Mouse (Mus musculus) cerebellum, adult 9-11 months (tissue): ENCODE data around the gene Ermp1.

ENCODE experiments used
- DNase-seq: peaks from one replicate; pipeline ENCODE4 v3.0.0; 2022

Gene Ermp1

GRCm38 (mm10) chr19:29647651-29648549 lies at the start of gene Ermp1:
Gene Ermp1, minus strand, starts transcription at chr19:29648415.
- DNase-seq, result peak; percentile 97

GRCm38 (mm10) chr19:29697245-29697874 lies 49.1 kb upstream of the Ermp1 start, which contains the start of gene Mlana:
Gene Mlana, plus strand, starts transcription at chr19:29697824.
- no peak for DNase-seq

GRCm38 (mm10) chr19:29696840-29697239 lies 48.6 kb upstream of the Ermp1 start:
- DNase-seq, result no peak

- no peak for DNase-seq
Observed at GRCm38 (mm10) chr19:29696309-29696708, 48.1 kb upstream of the Ermp1 start.

GRCm38 (mm10) chr19:29695071-29695470 lies 46.9 kb upstream of the Ermp1 start:
- no peak for DNase-seq

GRCm38 (mm10) chr19:29683844-29684540 lies 35.8 kb upstream of the Ermp1 start:
- DNase-seq, result peak; percentile 76

GRCm38 (mm10) chr19:29680182-29681152 lies 32.3 kb upstream of the Ermp1 start:
- no peak for DNase-seq

GRCm38 (mm10) chr19:29678181-29678778 lies 30.1 kb upstream of the Ermp1 start:
- no peak for DNase-seq

GRCm38 (mm10) chr19:29676479-29677193 lies 28.4 kb upstream of the Ermp1 start:
- DNase-seq, result no peak

GRCm38 (mm10) chr19:29675562-29676078 lies 27.4 kb upstream of the Ermp1 start:
- no peak for DNase-seq

- no peak for DNase-seq
Observed at GRCm38 (mm10) chr19:29674946-29675345, 26.7 kb upstream of the Ermp1 start.

GRCm38 (mm10) chr19:29672660-29673059 lies 24.4 kb upstream of the Ermp1 start:
- no peak for DNase-seq

- no peak for DNase-seq
Observed at GRCm38 (mm10) chr19:29671160-29671559, 22.9 kb upstream of the Ermp1 start.

GRCm38 (mm10) chr19:29670247-29670646 lies 22.0 kb upstream of the Ermp1 start:
- DNase-seq, result no peak

GRCm38 (mm10) chr19:29668135-29668534 lies 19.9 kb upstream of the Ermp1 start:
- DNase-seq, result no peak

GRCm38 (mm10) chr19:29666965-29667594 lies 18.9 kb upstream of the Ermp1 start:
- DNase-seq, result no peak

- no peak for DNase-seq
Observed at GRCm38 (mm10) chr19:29666164-29666563, 17.9 kb upstream of the Ermp1 start.

GRCm38 (mm10) chr19:29664934-29665333 lies 16.7 kb upstream of the Ermp1 start:
- no peak for DNase-seq

GRCm38 (mm10) chr19:29663780-29664179 lies 15.6 kb upstream of the Ermp1 start:
- DNase-seq, result no peak

- DNase-seq, result no peak
Observed at GRCm38 (mm10) chr19:29661974-29662580, 13.9 kb upstream of the Ermp1 start.
